Mouse (Mus musculus): ENCODE data around the gene Ppip5k2.
"Not testable (repeated sequence)": the region's sequence is repeated elsewhere in the genome, so short reads cannot be mapped to it uniquely, and the experiment has no call there.

Ppip5k2 gene

DNA sequence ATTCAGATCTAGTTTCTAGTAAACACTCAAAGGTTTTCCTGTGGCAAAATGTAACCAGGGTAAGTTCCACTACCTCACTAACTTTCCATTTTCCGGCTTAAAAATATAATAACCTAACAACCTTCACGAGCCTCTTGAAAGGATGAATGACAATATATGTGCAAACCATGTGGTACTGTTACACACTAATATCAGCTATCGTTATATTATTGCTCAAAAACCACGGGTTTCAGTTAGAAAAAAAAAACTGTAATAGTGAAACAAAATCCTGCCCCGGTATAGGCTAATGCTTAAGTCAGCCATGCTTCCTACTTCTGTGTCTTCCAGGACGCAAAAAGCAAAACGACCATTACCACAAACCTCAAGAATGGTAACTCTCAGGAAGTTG, 1.3 kb downstream of the Ppip5k2 start:
- peak overlapping the region; percentile 98 for H3K4me3 ChIP-seq (replicated peaks; ENCODE audit: low read length)
- H3K4me1 ChIP-seq (replicated peaks; ENCODE audit: low read depth, low read length), result peaks cover 32% of the 10 kb centered on the region
- no peaks in the 10 kb centered on the region for H3K27me3 ChIP-seq (ENCODE audit: insufficient read depth, low read length)
- H3K36me3 ChIP-seq (ENCODE audit: insufficient read depth, low read length), result no peaks in the 10 kb centered on the region
- H3K9me3 ChIP-seq (ENCODE audit: low read length), result no peaks in the 10 kb centered on the region
- TF ChIP-seq CTCF (conservative IDR thresholded peaks at IDR 0.05; ENCODE audit: low read length), result no peak
- TF ChIP-seq NANOG (IDR thresholded peaks at IDR 0.05; ENCODE audit: borderline replicate concordance, low read length), result no peak
- TF ChIP-seq POU5F1 (IDR thresholded peaks at IDR 0.05; ENCODE audit: borderline replicate concordance, low read length), result no peak

DNA sequence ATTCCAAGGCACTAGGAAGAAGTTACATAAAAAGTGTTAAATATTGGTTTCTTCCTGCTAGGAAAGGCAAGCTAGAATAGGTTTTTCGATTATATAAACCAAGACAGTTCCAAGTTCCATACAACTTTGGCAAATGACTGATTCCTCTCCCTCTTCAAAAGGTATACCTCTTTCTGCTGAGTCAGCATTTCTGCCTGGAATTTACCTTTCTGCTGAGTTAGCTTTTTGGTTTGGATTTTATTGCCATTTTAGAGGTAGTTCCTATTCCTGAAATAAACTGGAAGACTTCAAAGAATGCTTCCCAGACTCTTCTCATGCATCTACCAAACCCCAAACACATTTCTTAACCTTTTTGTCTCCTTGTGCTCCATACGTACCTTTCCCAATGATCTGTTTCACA, 2.1 kb downstream of the Ppip5k2 start:
- TF ChIP-seq POU5F1 (IDR thresholded peaks at IDR 0.05; ENCODE audit: borderline replicate concordance, low read length) (no peak), NANOG (IDR thresholded peaks at IDR 0.05; ENCODE audit: borderline replicate concordance, low read length) (no peak)
- peaks cover 32% of the 10 kb centered on the region for H3K4me1 ChIP-seq (replicated peaks; ENCODE audit: low read depth, low read length)
- no peaks in the 10 kb centered on the region for H3K27me3 ChIP-seq (ENCODE audit: insufficient read depth, low read length)
- no peaks in the 10 kb centered on the region for H3K9me3 ChIP-seq (ENCODE audit: low read length)
- H3K4me3 ChIP-seq (replicated peaks; ENCODE audit: low read length), result no peak overlapping the region
- no peaks in the 10 kb centered on the region for H3K36me3 ChIP-seq (ENCODE audit: insufficient read depth, low read length)

DNA sequence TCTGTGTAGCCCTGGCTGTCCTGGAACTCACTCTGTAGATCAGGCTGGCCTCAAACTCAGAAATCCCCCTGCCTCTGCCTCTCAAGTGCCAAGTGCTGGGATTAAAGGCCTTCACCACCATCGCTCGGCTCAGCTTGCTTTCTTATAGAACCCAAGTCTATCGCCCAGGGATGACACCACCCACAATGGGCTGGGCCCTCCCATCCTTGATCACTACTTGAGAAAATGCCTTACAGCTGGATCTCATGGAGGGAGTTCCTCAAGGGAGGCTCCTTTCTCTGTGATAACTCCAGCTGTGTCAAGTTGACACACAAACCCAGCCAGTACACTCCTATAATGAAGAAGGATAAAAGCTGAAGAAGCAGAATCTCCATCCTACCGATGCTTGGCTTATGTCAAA, 4.5 kb downstream of the Ppip5k2 start:
- H3K4me1 ChIP-seq (replicated peaks; ENCODE audit: low read depth, low read length), result peaks cover 36% of the 10 kb centered on the region
- not testable (repeated sequence) for H3K36me3 ChIP-seq (ENCODE audit: insufficient read depth, low read length); H3K27me3 ChIP-seq (ENCODE audit: insufficient read depth, low read length); H3K4me3 ChIP-seq (replicated peaks; ENCODE audit: low read length); H3K9me3 ChIP-seq (ENCODE audit: low read length)

DNA sequence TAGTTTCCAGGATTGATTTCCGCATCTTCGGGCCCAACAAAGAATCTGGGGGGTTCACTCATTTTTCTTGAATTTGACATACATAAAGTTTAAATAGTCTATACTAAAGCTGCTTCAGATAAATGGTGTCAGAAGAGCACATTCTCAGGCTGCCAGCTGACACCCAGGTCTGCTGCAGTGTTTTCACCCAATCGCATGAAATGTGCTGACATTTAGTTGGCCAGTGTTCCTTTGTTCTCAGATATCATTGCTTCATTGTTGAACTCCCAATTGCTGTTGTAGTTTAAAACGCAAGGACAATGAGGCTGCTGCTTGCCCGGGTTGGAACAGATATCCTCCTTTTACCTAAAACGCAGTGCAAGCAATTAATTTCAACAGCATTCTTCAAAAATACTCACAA, 8.7 kb downstream of the Ppip5k2 start:
- Histone ChIP-seq H3K36me3 (ENCODE audit: insufficient read depth, low read length) (peaks cover 10% of the 10 kb centered on the region; the same call in 1 of the 2 replicates), H3K27me3 (ENCODE audit: insufficient read depth, low read length) (no peaks in the 10 kb centered on the region), H3K4me1 (replicated peaks; ENCODE audit: low read depth, low read length) (peaks cover 36% of the 10 kb centered on the region), H3K4me3 (replicated peaks; ENCODE audit: low read length) (no peak overlapping the region), H3K9me3 (ENCODE audit: low read length) (no peaks in the 10 kb centered on the region)
- no peak for TF ChIP-seq POU5F1 (IDR thresholded peaks at IDR 0.05; ENCODE audit: borderline replicate concordance, low read length)

DNA sequence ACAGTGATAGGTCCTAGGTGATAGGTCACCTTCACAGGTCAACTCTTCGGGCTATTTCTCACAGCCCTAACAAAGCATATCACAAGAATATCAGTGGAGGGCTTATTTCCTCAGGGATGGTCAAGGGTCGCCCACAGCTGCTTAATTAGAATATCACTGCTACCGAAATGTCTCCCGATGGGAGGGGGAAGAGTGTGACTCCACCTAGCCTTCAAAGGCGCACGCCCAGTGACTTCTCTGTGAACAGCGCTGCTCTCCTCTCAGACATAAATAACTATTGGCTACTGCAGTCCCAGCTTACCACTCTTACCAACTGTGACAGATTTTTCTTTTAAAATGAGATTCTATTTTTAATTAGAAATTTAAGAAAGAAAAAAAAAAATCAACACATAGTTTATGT, 9.6 kb downstream of the Ppip5k2 start:
- Histone ChIP-seq H3K4me3 (replicated peaks; ENCODE audit: low read length) (no peak overlapping the region), H3K36me3 (ENCODE audit: insufficient read depth, low read length) (peaks cover 14% of the 10 kb centered on the region; the same call in 1 of the 2 replicates), H3K9me3 (ENCODE audit: low read length) (no peaks in the 10 kb centered on the region), H3K27me3 (ENCODE audit: insufficient read depth, low read length) (no peaks in the 10 kb centered on the region), H3K4me1 (replicated peaks; ENCODE audit: low read depth, low read length) (peaks cover 30% of the 10 kb centered on the region)
- no peak for TF ChIP-seq POU5F1 (IDR thresholded peaks at IDR 0.05; ENCODE audit: borderline replicate concordance, low read length)
- TF ChIP-seq NANOG (IDR thresholded peaks at IDR 0.05; ENCODE audit: borderline replicate concordance, low read length), result no peak
- TF ChIP-seq CTCF (conservative IDR thresholded peaks at IDR 0.05; ENCODE audit: low read length), result no peak

DNA sequence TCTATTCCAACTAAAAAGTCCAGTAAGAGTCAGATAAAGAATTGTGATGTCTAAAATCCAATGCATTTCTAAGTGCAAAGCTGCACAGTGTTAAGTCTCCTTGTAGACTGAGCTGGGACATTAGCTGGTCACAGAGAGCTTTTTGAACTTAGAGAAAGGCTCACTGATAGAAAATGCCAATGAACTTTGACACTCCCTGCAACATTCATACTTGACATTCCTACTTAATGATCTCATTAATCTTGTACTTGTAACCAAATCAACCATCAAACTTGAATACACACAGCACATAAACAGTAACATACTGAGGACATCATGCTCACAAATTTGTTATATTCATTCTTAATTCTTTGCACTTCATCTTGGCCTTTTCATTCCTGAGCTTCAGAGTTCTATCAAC, 10.4 kb downstream of the Ppip5k2 start:
- Histone ChIP-seq H3K27me3 (ENCODE audit: insufficient read depth, low read length) (no peaks in the 10 kb centered on the region), H3K4me1 (replicated peaks; ENCODE audit: low read depth, low read length) (peaks cover 23% of the 10 kb centered on the region)
- TF ChIP-seq NANOG (IDR thresholded peaks at IDR 0.05; ENCODE audit: borderline replicate concordance, low read length), result no peak
- no peak for TF ChIP-seq POU5F1 (IDR thresholded peaks at IDR 0.05; ENCODE audit: borderline replicate concordance, low read length)
- TF ChIP-seq CTCF (conservative IDR thresholded peaks at IDR 0.05; ENCODE audit: low read length), result no peak

DNA sequence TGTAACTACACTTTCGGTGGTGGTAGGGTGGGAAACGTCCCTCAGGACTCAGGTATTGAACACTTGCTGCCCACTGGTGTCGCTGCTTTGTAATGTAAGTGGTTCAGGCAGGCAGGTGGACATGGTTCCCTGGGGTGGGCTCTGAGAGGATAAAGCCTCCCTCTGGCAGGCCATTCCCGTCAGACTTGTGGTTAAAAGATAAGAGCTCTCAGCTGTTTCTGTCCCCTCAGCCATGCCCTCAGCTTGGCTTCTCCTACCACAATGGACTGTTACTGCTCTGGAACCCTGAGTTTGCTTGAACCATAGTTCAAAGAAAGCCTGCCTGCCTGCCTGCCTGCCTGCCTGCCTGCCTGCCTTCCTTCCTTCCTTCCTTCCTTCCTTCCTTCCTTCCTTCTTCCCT, 15.8 kb downstream of the Ppip5k2 start:
- Histone ChIP-seq H3K36me3 (ENCODE audit: insufficient read depth, low read length) (peaks cover 51% of the 10 kb centered on the region), H3K4me1 (replicated peaks; ENCODE audit: low read depth, low read length) (no peaks in the 10 kb centered on the region), H3K9me3 (ENCODE audit: low read length) (no peaks in the 10 kb centered on the region), H3K4me3 (replicated peaks; ENCODE audit: low read length) (no peak overlapping the region), H3K27me3 (ENCODE audit: insufficient read depth, low read length) (no peaks in the 10 kb centered on the region)
- TF ChIP-seq POU5F1 (IDR thresholded peaks at IDR 0.05; ENCODE audit: borderline replicate concordance, low read length), result no peak
- TF ChIP-seq CTCF (conservative IDR thresholded peaks at IDR 0.05; ENCODE audit: low read length), result no peak
- TF ChIP-seq NANOG (IDR thresholded peaks at IDR 0.05; ENCODE audit: borderline replicate concordance, low read length), result no peak

More for the DNA sequence above, 10.4 kb downstream of the Ppip5k2 start:
- Histone ChIP-seq H3K36me3 (ENCODE audit: insufficient read depth, low read length) (peaks cover 22% of the 10 kb centered on the region; the same call in 1 of the 2 replicates), H3K9me3 (ENCODE audit: low read length) (no peaks in the 10 kb centered on the region), H3K4me3 (replicated peaks; ENCODE audit: low read length) (no peak overlapping the region)

DNA sequence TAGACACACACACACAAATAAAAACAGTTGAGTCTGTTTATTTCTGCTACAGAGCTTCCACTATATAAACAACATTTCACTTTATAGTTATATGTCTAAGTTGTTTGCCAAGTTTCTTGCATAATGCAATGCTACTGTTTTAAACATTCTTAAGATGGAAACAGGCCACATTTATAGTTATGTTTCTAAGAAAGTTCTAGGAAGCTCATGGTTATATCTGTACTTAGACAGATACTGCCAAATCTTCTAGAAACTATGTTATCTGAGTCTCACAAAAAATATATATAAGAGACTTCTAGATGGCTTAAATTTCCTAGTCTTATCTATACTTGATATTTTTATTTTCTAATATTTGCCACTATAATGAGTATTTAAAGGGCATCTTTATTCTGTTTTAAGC, 17.0 kb downstream of the Ppip5k2 start:
- peaks cover 53% of the 10 kb centered on the region for H3K36me3 ChIP-seq (ENCODE audit: insufficient read depth, low read length)
- TF ChIP-seq NANOG (IDR thresholded peaks at IDR 0.05; ENCODE audit: borderline replicate concordance, low read length) (no peak), CTCF (conservative IDR thresholded peaks at IDR 0.05; ENCODE audit: low read length) (no peak)
- no peaks in the 10 kb centered on the region for H3K4me1 ChIP-seq (replicated peaks; ENCODE audit: low read depth, low read length)
- no peaks in the 10 kb centered on the region for H3K9me3 ChIP-seq (ENCODE audit: low read length)
- no peaks in the 10 kb centered on the region for H3K27me3 ChIP-seq (ENCODE audit: insufficient read depth, low read length)
- no peak overlapping the region for H3K4me3 ChIP-seq (replicated peaks; ENCODE audit: low read length)

DNA sequence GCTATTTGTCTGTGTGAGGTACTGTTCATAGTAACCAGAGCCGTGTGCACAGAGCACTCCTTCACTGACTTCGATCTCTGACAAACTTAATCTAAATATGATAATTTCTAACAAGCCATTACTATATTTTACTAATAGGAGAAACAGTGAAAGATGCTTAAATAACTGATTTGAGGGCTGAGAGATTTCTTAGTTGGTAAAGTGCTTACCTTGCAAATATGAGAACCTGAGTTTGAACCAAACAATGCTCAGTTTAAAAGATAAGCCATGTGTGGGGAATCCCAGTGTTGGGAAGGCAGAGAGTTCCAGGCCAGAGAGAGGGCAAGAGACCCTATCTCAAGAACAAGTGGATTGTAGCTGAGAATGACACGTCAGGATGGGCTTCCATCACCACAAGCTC, 22.0 kb downstream of the Ppip5k2 start:
- TF ChIP-seq CTCF (conservative IDR thresholded peaks at IDR 0.05; ENCODE audit: low read length) (no peak), NANOG (IDR thresholded peaks at IDR 0.05; ENCODE audit: borderline replicate concordance, low read length) (no peak), POU5F1 (IDR thresholded peaks at IDR 0.05; ENCODE audit: borderline replicate concordance, low read length) (no peak)
- Histone ChIP-seq H3K9me3 (ENCODE audit: low read length) (no peaks in the 10 kb centered on the region), H3K36me3 (ENCODE audit: insufficient read depth, low read length) (peaks cover 67% of the 10 kb centered on the region), H3K27me3 (ENCODE audit: insufficient read depth, low read length) (no peaks in the 10 kb centered on the region), H3K4me3 (replicated peaks; ENCODE audit: low read length) (no peak overlapping the region), H3K4me1 (replicated peaks; ENCODE audit: low read depth, low read length) (no peaks in the 10 kb centered on the region)

Data from E14TG2a.4 (cell line).